Mouse (Mus musculus) kidney, postnatal 0 days (tissue): ENCODE results near the gene Zfand2b. TPM values are rescaled to one million over a fixed set of nuclear protein-coding genes. Genes with fewer than 3 reads are reported as not detected.

Experiments
- ATAC-seq: fragments of 200-750 bp; cut with Nextera tagmentation; replicated peaks from 2 replicates; pipeline ENCODE4 v1.8.0; 2017; ENCODE audit warnings: low read depth, moderate number of reproducible peaks, moderate TSS enrichment, moderate library complexity; ENCODE audit not compliant: low FRiP score
- DNase-seq: peaks from one replicate; pipeline ENCODE4 v3.0.0-alpha.2; 2016; ENCODE audit warnings: low spot score
- H3K27ac ChIP-seq: fragments of 300-500 bp; sonication (generic); 2 replicates; pipeline ENCODE4 v1.5.1; 2014; ENCODE audit warnings: mild to moderate bottlenecking
- H3K27me3 ChIP-seq: fragments of 300-500 bp; sonication (generic); 2 replicates; pipeline ENCODE4 v1.6.1; 2014; ENCODE audit warnings: low read length, mixed read lengths; ENCODE audit not compliant: insufficient read depth
- H3K36me3 ChIP-seq: fragments of 300-500 bp; sonication (generic); 2 replicates; pipeline ENCODE4 v1.6.1; 2014; ENCODE audit warnings: low read length, mixed read lengths; ENCODE audit not compliant: insufficient read depth
- H3K4me1 ChIP-seq: fragments of 300-500 bp; sonication (generic); replicated peaks from 2 replicates; pipeline ENCODE4 v1.6.1; 2014; ENCODE audit warnings: antibody characterized with exemption, low read length, mixed read lengths; ENCODE audit not compliant: insufficient read depth
- H3K4me2 ChIP-seq: fragments of 300-500 bp; sonication (generic); 2 replicates; pipeline ENCODE4 v1.6.1; 2014; ENCODE audit warnings: mild to moderate bottlenecking, low read length, moderate library complexity, mixed read lengths
- H3K4me3 ChIP-seq: fragments of 300-500 bp; sonication (generic); replicated peaks from 2 replicates; pipeline ENCODE4 v1.5.1; 2014; ENCODE audit warnings: low read depth, low read length
- H3K9ac ChIP-seq: fragments of 300-500 bp; sonication (generic); 2 replicates; pipeline ENCODE4 v1.6.1; 2014; ENCODE audit warnings: low read depth, low read length
- H3K9me3 ChIP-seq: fragments of 300-500 bp; sonication (generic); replicated peaks from 2 replicates; pipeline ENCODE4 v1.6.1; 2016; ENCODE audit warnings: low read length, inconsistent platforms, mixed read lengths
- CTCF ChIP-seq: IDR thresholded peaks from 2 replicates; pipeline ENCODE4 v1.5.1; 2016; ENCODE audit warnings: antibody characterized with exemption, low read depth, mild to moderate bottlenecking, moderate library complexity
- WGBS: fragments of 180-500 bp; shearing (Covaris S2); extraction: QIAGEN DNeasy Blood & Tissue Kit; methylation state at CpG from one replicate; pipeline ENCODE4 v1.1.7; 2014; 5-methylcytosine and 5-hydroxymethylcytosine counted together
- polyA plus RNA-seq: library from polyadenylated mRNA; unstranded; fragments of >200 nt; fragmentation: Nextera tagmentation; extraction: Ambion mirVana; gene quantifications from 2 replicates; pipeline ENCODE4 v1.2.1, GENCODE M21; 2015

The Zfand2b gene
- polyA plus RNA-seq, 1 experiment from 2014 or later: 47.7 TPM

DNA sequence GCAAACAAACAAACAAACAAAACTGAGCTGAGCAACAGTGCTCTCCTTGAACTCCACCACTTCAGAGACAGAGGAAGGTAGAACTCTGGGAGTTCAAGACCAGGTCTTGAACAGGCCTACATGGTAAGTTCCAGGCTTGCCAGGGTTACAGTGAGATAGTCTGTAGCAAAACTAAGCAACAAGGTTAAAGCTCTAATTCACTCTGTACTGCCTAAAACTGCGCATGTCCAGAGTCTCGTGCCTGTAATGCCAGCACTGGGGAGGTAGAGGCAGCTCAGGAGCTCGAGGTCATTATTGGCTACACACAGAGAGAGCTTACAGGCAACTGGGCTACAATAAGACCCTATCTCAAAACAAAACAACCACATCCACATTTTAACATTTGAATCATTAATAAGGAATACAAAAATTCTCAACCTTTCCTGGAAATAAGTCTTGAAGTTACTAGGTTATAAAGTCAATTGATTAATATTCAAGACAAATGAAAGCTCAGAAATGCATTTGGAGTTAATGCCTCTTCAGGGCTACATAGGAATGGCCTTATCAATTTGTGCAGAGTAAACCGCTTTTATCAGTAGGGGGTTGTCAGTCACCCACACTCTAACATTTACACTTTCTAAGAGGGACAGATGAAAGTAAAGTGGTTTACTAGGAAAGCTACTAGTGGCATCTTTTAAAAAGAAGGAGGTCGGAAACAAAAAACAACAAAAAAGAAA is 8.7 kb upstream of the Zfand2b start:
- no peak for TF ChIP-seq CTCF
- H3K27me3 ChIP-seq: no peaks in the 10 kb centered on the region
- H3K4me1 ChIP-seq: no peaks in the 10 kb centered on the region
- no peaks in the 10 kb centered on the region for H3K36me3 ChIP-seq
- H3K9me3 ChIP-seq: no peaks in the 10 kb centered on the region
- no peak overlapping the region for H3K4me2 ChIP-seq
- H3K9ac ChIP-seq: no peak overlapping the region
- DNase-seq (no peak), ATAC-seq (no peak)
- 73% methylated on average over 5 of the region's 5 CpGs for WGBS
- H3K4me3 ChIP-seq: no peak overlapping the region
- no peak overlapping the region for H3K27ac ChIP-seq

DNA sequence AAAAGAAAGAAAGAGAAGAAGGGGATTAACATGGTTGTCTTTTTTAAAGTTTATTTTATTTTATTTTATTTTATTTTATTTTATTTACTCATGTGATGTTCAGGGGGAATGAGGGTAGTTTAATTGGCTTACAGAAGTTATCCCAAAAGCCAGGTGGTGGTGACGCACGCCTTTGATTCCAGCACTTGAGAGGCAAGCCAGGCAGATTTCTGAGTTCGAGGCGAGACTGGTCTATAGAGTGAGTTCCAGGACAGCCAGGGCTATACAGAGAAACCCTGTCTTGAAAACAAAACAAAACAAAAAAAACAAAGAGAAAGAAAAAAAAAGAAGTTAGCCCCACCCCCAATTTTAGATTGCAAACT is 8.2 kb upstream of the Zfand2b start:
- H3K4me3 ChIP-seq: no peak overlapping the region
- no peak overlapping the region for H3K4me2 ChIP-seq
- DNase-seq (no peak), ATAC-seq (no peak)
- no peak overlapping the region for H3K9ac ChIP-seq
- no peaks in the 10 kb centered on the region for H3K27me3 ChIP-seq
- no peaks in the 10 kb centered on the region for H3K36me3 ChIP-seq
- H3K27ac ChIP-seq: no peak overlapping the region
- no peaks in the 10 kb centered on the region for H3K4me1 ChIP-seq
- 88% methylated on average over 4 of the region's 4 CpGs for WGBS
- H3K9me3 ChIP-seq: no peaks in the 10 kb centered on the region
- TF ChIP-seq CTCF: no peak

DNA sequence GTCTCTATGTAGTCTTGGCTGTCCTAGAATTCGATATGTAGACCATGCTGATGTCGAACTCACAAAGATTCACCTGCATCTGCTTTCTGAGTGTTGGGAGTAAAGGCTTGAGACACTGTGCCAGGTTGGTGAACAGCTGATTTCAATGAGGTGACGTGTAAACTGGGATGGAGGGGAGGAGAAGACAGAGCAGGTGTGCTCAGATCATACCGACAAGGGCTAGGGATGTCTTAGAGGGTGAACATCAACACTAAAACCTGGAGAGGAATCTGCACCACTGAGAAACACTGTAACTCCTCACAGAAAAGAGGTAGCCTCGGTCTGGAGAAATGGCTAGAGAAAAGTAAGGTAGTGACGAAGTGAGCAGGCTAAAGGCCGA is 364 bp upstream of the Zfand2b start:
- Histone ChIP-seq H3K36me3 (peaks cover 27% of the 10 kb centered on the region), H3K9ac (peak overlapping the region; percentile 63; the same call in 1 of the 2 replicates), H3K9me3 (no peaks in the 10 kb centered on the region), H3K4me3 (peak overlapping the region; percentile 74), H3K27me3 (no peaks in the 10 kb centered on the region), H3K4me2 (peak overlapping the region; percentile 60), H3K27ac (peak overlapping the region; percentile 87; the same call in 1 of the 2 replicates), H3K4me1 (0 out of 2 replicates have a peak, but pooled peaks cover 3% of the 10 kb centered on the region)
- no peak for TF ChIP-seq CTCF
- WGBS: 7% methylated on average over 7 of the region's 7 CpGs
- DNase-seq (no peak), ATAC-seq (0 out of 2 replicates have a peak, but pooled peaks have one; percentile 11)

DNA sequence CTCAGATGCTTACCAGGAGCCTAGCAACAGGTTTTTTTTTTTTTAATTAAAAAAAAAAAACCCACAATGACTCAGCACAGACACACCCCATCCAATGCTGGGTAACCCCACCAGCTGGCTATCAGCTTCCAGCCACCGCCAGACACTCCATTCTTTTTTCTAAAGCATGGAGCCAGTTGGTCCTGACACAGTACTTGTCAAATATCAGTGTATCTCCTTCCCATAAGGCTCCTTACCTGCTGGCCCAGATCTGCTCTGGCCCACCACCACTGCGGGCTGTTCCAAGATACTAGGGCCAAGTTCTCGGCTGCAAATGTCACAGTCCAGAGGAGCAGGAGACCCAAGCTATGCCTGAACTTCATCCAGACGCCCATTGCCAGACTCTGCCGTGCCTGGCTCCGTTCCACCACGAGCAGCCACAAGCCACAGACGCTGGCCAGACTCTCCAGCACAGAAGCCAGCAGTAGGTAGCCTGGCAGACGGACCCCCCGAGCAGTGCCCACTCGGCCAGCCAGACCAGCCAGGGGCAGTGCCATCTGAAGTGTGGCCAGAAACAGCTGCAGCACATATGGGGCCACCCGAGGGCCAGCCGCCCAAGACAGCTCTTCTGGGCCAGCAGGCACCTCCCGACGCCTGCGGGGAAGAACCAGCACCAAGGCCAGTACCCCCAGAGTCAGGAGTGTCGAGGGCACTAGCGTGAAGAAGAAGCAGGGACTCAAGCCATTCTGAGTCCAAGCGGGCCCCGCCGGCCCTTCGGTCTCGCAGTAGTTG is 11.1 kb downstream of the Zfand2b start:
- no peaks in the 10 kb centered on the region for H3K9me3 ChIP-seq
- no peak for TF ChIP-seq CTCF
- peaks cover 6% of the 10 kb centered on the region for H3K4me1 ChIP-seq
- DNase-seq: no peak
- peak overlapping the region; percentile 53 for H3K4me3 ChIP-seq
- peak overlapping the region; percentile 66 for H3K9ac ChIP-seq
- no peak overlapping the region; the same call in 1 of the 2 replicates for H3K27ac ChIP-seq
- no peaks in the 10 kb centered on the region for H3K27me3 ChIP-seq
- WGBS: 6% methylated on average over 23 of the region's 23 CpGs
- no peak; the same call in none of the 2 replicates for ATAC-seq
- peak overlapping the region; percentile 96 for H3K4me2 ChIP-seq
- peaks cover 27% of the 10 kb centered on the region for H3K36me3 ChIP-seq

DNA sequence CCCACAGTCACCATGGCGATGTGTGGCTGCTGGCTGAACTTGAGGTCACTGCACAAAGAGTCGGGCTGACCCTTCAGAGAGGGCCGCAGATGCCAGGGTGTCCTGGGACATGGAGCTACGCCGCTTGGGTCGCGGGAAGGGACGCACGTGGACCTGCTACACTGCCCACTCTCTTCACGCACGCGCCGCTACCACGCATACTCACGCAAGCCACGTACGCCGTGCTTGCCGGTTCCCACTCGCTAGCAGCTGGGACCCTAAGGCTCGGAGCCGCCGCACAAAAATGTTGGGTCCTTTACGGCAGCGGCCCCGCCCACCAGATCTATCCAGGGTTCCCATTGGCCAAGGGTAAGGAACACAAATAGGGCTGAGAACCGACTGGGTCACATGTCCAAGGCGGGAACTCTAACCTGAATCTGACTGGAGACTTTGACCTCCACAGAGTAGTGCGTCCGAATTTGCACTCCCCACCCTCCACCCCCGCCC is 11.7 kb downstream of the Zfand2b start, which contains the start of gene Abcb6:
TSS of gene Abcb6 (minus strand) at position 288 of the 486 bp plus-strand sequence.
- TF ChIP-seq CTCF: no peak
- DNase-seq (peak; percentile 97), ATAC-seq (peak; percentile 89)
- Histone ChIP-seq H3K27me3 (no peaks in the 10 kb centered on the region), H3K36me3 (peaks cover 32% of the 10 kb centered on the region), H3K9me3 (no peaks in the 10 kb centered on the region), H3K4me1 (peaks cover 6% of the 10 kb centered on the region), H3K4me2 (peak within 1 kb of the TSS; percentile 96), H3K9ac (peak within 1 kb of the TSS; percentile 66), H3K4me3 (peak within 1 kb of the TSS; percentile 53), H3K27ac (peak within 1 kb of the TSS; percentile 31)
- under 1% methylated on average over 31 of the region's 31 CpGs for WGBS

DNA sequence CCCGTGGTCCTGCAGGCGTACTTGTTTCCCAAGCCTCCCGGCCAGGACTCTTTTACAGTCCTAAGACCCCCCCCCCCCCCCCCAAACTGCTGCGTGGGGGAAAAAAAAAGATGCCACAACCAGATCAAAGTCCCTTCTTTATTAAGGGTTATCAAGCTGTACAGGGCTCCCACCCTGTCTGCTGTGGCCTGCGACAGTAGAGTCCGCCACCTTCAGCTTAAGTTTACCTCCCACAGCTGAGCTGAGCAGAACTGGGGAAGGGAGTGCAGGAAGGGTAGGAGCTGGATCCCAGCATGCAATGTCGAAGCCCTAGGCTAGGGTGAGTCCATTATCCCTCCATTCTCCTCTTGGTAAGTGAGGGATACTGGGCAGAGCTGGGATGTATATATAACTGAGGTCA is 12.3 kb downstream of the Zfand2b start:
- WGBS: 25% methylated on average over 7 of the region's 7 CpGs
- Histone ChIP-seq H3K27ac (peak overlapping the region; percentile 31; the same call in 1 of the 2 replicates), H3K9me3 (no peaks in the 10 kb centered on the region), H3K4me1 (peaks cover 6% of the 10 kb centered on the region), H3K4me2 (peak overlapping the region; percentile 96; the same call in 1 of the 2 replicates), H3K27me3 (no peaks in the 10 kb centered on the region), H3K36me3 (peaks cover 33% of the 10 kb centered on the region), H3K4me3 (peak overlapping the region; percentile 53; the same call in 1 of the 2 replicates), H3K9ac (peak overlapping the region; percentile 37; the same call in 1 of the 2 replicates)
- ATAC-seq (no peak; the same call in 1 of the 2 replicates), DNase-seq (no peak)
- no peak for TF ChIP-seq CTCF
